11 mouse cellular contexts compared by ENCODE assay signal in the genomic region with DNA sequence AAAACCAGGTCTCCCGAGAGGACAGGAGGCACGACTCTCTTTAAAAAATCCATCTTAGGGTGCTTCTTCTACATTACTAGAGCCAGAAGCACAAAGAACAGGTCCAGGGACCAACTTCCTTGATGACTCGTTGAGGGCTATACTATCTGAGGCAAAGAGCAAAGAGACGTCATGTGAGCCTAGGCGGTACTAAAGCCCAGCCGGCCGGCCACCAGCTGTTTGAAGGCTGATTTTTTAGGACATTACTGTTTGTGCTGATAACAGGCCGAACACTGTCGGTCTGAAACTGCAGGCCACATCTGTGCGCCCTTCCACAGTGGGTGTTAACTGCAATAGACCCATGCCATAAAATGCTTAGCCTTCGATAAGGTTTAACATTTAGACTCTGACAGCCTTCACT.
A peak's percentile ranks its signal among the peaks of the same experiment; 100 is the strongest.
DNase-seq lines count a peak whose midpoint lies in the region; ATAC-seq and TF ChIP-seq lines count a peak whose summit lies in the region.
"Had no signal": no experiment of that assay in that cellular context is flagged by ENCODE, and none has a peak within 500 bp of the region (broad histone marks: within the 10 kb centered on the region; RNA-seq: fewer than 3 reads in every experiment).

No protein-coding gene starts in this region.

- H3K4me3 ChIP-seq in intestine, postnatal 0 days (ENCODE audit: low read depth, low read length) = peak overlapping the region; percentile 13; the same call in 1 of the 2 replicates

- H3K27me3 ChIP-seq in intestine, postnatal 0 days (replicated peaks; ENCODE audit: control insufficient read depth, insufficient read depth, low read length) = no peaks in the 10 kb centered on the region

- WGBS in intestine, postnatal 0 days = 29% methylated on average over 11 of the region's 11 CpGs

- H3K4me2 ChIP-seq in intestine, postnatal 0 days (replicated peaks; ENCODE audit: low read depth) = peak overlapping the region; percentile 58

- intact Hi-C loops in heart, postnatal 36 days (cut with DNase I) = no loop called here

- peak; percentile 54 for ATAC-seq in intestine, postnatal 0 days
- ATAC-seq: forebrain, embryonic 14.5 days had no signal

- TF ChIP-seq CTCF in intestine, postnatal 0 days (IDR thresholded peaks at IDR 0.05; ENCODE audit: low read depth) = no peak

- DNase-seq in heart, adult 11 months = peak; percentile 94
- DNase-seq in heart, postnatal 36 days = no peak
- DNase-seq in embryo, embryonic 11.5 days (ENCODE audit: low read depth, low spot score) = peak; percentile 24
- peak; percentile 52 to 53 for DNase-seq in spleen, postnatal 14 days (ENCODE audit: low spot score in 2 of 2)
- DNase-seq in right cerebral cortex, postnatal 10 days (ENCODE audit: low spot score in 2 of 2) = no peak
- DNase-seq in thymus, postnatal 4 days = no peak
- DNase-seq in cerebellum, adult 11-12 months = no peak
- DNase-seq: cerebellum, postnatal 10 days; lung, adult 2 months had no signal

- no peaks in the 10 kb centered on the region; the same call in 1 of the 2 replicates for H3K36me3 ChIP-seq in intestine, postnatal 0 days (ENCODE audit: control insufficient read depth, insufficient read depth)

- no peak overlapping the region for H3K9ac ChIP-seq in intestine, postnatal 0 days (ENCODE audit: low read depth, low read length)

- H3K27ac ChIP-seq in intestine, postnatal 0 days (ENCODE audit: low read depth, low read length) = peak overlapping the region; percentile 46; the same call in 1 of the 2 replicates

- no peaks in the 10 kb centered on the region for H3K9me3 ChIP-seq in intestine, postnatal 0 days (ENCODE audit: control insufficient read depth)

- H3K4me1 ChIP-seq in intestine, postnatal 0 days (replicated peaks; ENCODE audit: control insufficient read depth, insufficient read depth, low read length) = peaks cover 12% of the 10 kb centered on the region; the same call in 1 of the 2 replicates

Comparison
In these comparisons a context has a peak if more than half of its experiments do, and no peak if none do; other contexts are left out.
1. DNase-seq: peak in heart, adult 11 months (single experiment), embryo, embryonic 11.5 days (single experiment) and spleen, postnatal 14 days (2 of 2); none in heart, postnatal 36 days (0 of 2), right cerebral cortex, postnatal 10 days (0 of 2), thymus, postnatal 4 days (single experiment) and cerebellum, adult 11-12 months (single experiment).